Mouse (Mus musculus): ENCODE results near the gene Med12.

GRCm38 (mm10) chrX:101287543-101287942 is 13.7 kb downstream of the Med12 start:
- TF ChIP-seq CTCF (IDR thresholded peaks at IDR 0.05; ENCODE audit: borderline replicate concordance, insufficient read depth, low read depth, low read length) = no peak
- no peak for TF ChIP-seq POLR2A (IDR thresholded peaks at IDR 0.05; ENCODE audit: borderline replicate concordance, insufficient read depth, low read length)

Measured in cerebellum, adult 2 months (tissue).